Mouse (Mus musculus): ENCODE data around the gene Uevld. TPM values are rescaled to one million over a fixed set of nuclear protein-coding genes. Genes with fewer than 3 reads are reported as not detected.
"Not testable (repeated sequence)": the region's sequence is repeated elsewhere in the genome, so short reads cannot be mapped to it uniquely, and the experiment has no call there.

Gene Uevld
- polyA plus RNA-seq, 1 experiment from 2014 or later, result 11.4 TPM

GRCm38 (mm10) chr7:46911250-46911649 lies 47.1 kb downstream of the Uevld start:
- DNase-seq (ENCODE audit: low spot score), result no peak
- peaks cover 22% of the 10 kb centered on the region for H3K36me3 ChIP-seq (ENCODE audit: control insufficient read depth, insufficient read depth, low read length)
- WGBS, result 94% methylated on average over 3 of the region's 3 CpGs
- no peak overlapping the region for H3K4me2 ChIP-seq (ENCODE audit: low read depth)
- no peak overlapping the region for H3K9ac ChIP-seq (ENCODE audit: low read length)
- no peaks in the 10 kb centered on the region for H3K27me3 ChIP-seq (ENCODE audit: control insufficient read depth, insufficient read depth, low read length)
- H3K27ac ChIP-seq (ENCODE audit: low read depth, low read length), result no peak overlapping the region
- H3K4me3 ChIP-seq (ENCODE audit: low read depth, low read length), result no peak overlapping the region
- no peaks in the 10 kb centered on the region for H3K9me3 ChIP-seq (ENCODE audit: control insufficient read depth, low read length)
- no peak for ATAC-seq (ENCODE audit: insufficient read depth, low FRiP score, low TSS enrichment)
- no peaks in the 10 kb centered on the region for H3K4me1 ChIP-seq (ENCODE audit: control insufficient read depth, insufficient read depth, low read length)

DNA sequence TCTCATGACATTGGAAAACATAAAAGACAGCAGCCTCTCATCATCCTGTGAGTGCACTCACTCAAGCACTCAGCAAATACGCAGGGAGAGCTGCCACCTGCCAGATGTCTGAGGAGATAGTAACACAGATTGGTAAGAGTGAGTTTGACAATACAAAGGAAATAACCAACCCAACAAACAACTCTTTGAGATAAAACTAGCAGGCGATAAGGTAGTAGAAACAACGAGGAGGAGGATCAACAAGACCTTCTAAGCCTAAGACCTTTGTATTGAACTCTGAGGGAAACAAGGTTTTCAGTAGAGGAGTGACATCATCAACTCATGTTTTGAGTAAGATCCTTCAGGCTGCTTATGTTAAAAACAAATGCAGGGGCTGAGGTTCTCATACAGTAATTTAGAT lies 59.0 kb downstream of the Uevld start:
- H3K27ac ChIP-seq (ENCODE audit: low read depth, low read length), result no peak overlapping the region
- no peak overlapping the region for H3K9ac ChIP-seq (ENCODE audit: low read length)
- 91% methylated on average over 3 of the region's 3 CpGs for WGBS
- peaks cover 22% of the 10 kb centered on the region for H3K36me3 ChIP-seq (ENCODE audit: control insufficient read depth, insufficient read depth, low read length)
- no peaks in the 10 kb centered on the region for H3K9me3 ChIP-seq (ENCODE audit: control insufficient read depth, low read length)
- DNase-seq (ENCODE audit: low spot score) (no peak), ATAC-seq (ENCODE audit: insufficient read depth, low FRiP score, low TSS enrichment) (no peak)
- no peak overlapping the region for H3K4me3 ChIP-seq (ENCODE audit: low read depth, low read length)
- H3K27me3 ChIP-seq (ENCODE audit: control insufficient read depth, insufficient read depth, low read length), result no peaks in the 10 kb centered on the region
- H3K4me2 ChIP-seq (ENCODE audit: low read depth), result no peak overlapping the region
- no peaks in the 10 kb centered on the region for H3K4me1 ChIP-seq (ENCODE audit: control insufficient read depth, insufficient read depth, low read length)

- Histone ChIP-seq H3K4me3 (ENCODE audit: low read depth, low read length) (no peak overlapping the region), H3K27ac (ENCODE audit: low read depth, low read length) (no peak overlapping the region), H3K9ac (ENCODE audit: low read length) (no peak overlapping the region), H3K4me2 (ENCODE audit: low read depth) (no peak overlapping the region), H3K36me3 (ENCODE audit: control insufficient read depth, insufficient read depth, low read length) (peaks cover 25% of the 10 kb centered on the region), H3K4me1 (ENCODE audit: control insufficient read depth, insufficient read depth, low read length) (no peaks in the 10 kb centered on the region), H3K27me3 (ENCODE audit: control insufficient read depth, insufficient read depth, low read length) (no peaks in the 10 kb centered on the region), H3K9me3 (ENCODE audit: control insufficient read depth, low read length) (no peaks in the 10 kb centered on the region)
- ATAC-seq (ENCODE audit: insufficient read depth, low FRiP score, low TSS enrichment) (no peak), DNase-seq (ENCODE audit: low spot score) (no peak)
- 96% methylated on average over 3 of the region's 3 CpGs for WGBS
Measured at GRCm38 (mm10) chr7:46895511-46895910, 62.8 kb downstream of the Uevld start.

- H3K36me3 ChIP-seq (ENCODE audit: control insufficient read depth, insufficient read depth, low read length), result peaks cover 8% of the 10 kb centered on the region
- H3K4me2 ChIP-seq (ENCODE audit: low read depth), result no peak overlapping the region
- no peak for DNase-seq (ENCODE audit: low spot score)
- WGBS, result 87% methylated on average over 3 of the region's 3 CpGs
- no peak overlapping the region for H3K4me3 ChIP-seq (ENCODE audit: low read depth, low read length)
- no peaks in the 10 kb centered on the region for H3K27me3 ChIP-seq (ENCODE audit: control insufficient read depth, insufficient read depth, low read length)
- ATAC-seq (ENCODE audit: insufficient read depth, low FRiP score, low TSS enrichment), result no peak
- no peak overlapping the region for H3K27ac ChIP-seq (ENCODE audit: low read depth, low read length)
- no peaks in the 10 kb centered on the region for H3K9me3 ChIP-seq (ENCODE audit: control insufficient read depth, low read length)
- H3K9ac ChIP-seq (ENCODE audit: low read length), result no peak overlapping the region
- no peaks in the 10 kb centered on the region for H3K4me1 ChIP-seq (ENCODE audit: control insufficient read depth, insufficient read depth, low read length)
Measured at GRCm38 (mm10) chr7:46883304-46883703, 75.0 kb downstream of the Uevld start.

DNA sequence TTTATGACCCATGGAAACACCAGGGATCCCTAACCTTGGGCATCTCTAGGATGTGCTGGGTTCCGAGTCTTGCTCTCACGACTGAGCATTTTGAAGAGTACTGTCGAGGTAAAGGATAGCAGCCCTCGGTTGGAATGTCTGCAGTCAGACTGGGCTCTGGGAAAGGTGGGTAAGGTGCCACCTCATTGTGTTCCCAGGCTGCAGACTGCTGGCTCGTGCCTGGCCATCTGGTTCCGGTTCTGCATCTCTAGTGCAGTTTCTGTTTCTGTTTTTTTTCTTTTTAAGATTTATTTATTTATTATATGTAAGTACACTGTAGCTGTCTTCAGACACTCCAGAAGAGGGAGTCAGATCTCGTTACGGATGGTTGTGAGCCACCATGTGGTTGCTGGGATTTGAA lies 76.4 kb downstream of the Uevld start:
- not testable (repeated sequence) for H3K36me3 ChIP-seq (ENCODE audit: control insufficient read depth, insufficient read depth, low read length); H3K27me3 ChIP-seq (ENCODE audit: control insufficient read depth, insufficient read depth, low read length); H3K27ac ChIP-seq (ENCODE audit: low read depth, low read length); ATAC-seq (ENCODE audit: insufficient read depth, low FRiP score, low TSS enrichment); DNase-seq (ENCODE audit: low spot score); H3K4me2 ChIP-seq (ENCODE audit: low read depth); H3K4me3 ChIP-seq (ENCODE audit: low read depth, low read length); H3K9ac ChIP-seq (ENCODE audit: low read length); H3K9me3 ChIP-seq (ENCODE audit: control insufficient read depth, low read length); H3K4me1 ChIP-seq (ENCODE audit: control insufficient read depth, insufficient read depth, low read length)
- 84% methylated on average over 6 of the region's 8 CpGs for WGBS

DNA sequence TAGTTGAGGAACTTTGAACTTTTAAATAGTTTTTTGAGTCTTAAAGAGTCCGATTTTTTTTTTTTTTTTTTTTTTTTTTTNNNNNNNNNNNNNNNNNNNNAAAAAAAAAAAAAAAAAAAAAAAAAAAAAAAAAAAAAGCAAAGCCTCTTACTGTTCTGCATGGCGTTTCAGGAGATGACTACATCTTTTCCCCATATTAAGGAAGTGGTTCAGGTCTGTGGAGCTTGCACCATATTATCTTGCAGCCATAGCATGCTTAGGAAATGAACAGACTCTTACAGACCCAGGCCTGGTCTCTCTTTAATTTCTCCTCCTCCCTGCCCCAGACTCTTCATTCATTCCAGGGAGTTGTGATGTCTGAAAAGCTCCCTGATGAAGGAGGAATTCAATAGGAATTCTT lies 77.3 kb downstream of the Uevld start:
- Histone ChIP-seq H3K9me3 (ENCODE audit: control insufficient read depth, low read length) (no peaks in the 10 kb centered on the region), H3K4me1 (ENCODE audit: control insufficient read depth, insufficient read depth, low read length) (no peaks in the 10 kb centered on the region), H3K4me3 (ENCODE audit: low read depth, low read length) (no peak overlapping the region), H3K4me2 (ENCODE audit: low read depth) (no peak overlapping the region), H3K27ac (ENCODE audit: low read depth, low read length) (no peak overlapping the region), H3K27me3 (ENCODE audit: control insufficient read depth, insufficient read depth, low read length) (no peaks in the 10 kb centered on the region), H3K9ac (ENCODE audit: low read length) (no peak overlapping the region), H3K36me3 (ENCODE audit: control insufficient read depth, insufficient read depth, low read length) (peaks cover 2% of the 10 kb centered on the region)
- DNase-seq (ENCODE audit: low spot score) (no peak), ATAC-seq (ENCODE audit: insufficient read depth, low FRiP score, low TSS enrichment) (no peak)
- WGBS, result 96% methylated on average over 2 of the region's 2 CpGs

- no peak overlapping the region for H3K27ac ChIP-seq (ENCODE audit: low read depth, low read length)
- DNase-seq (ENCODE audit: low spot score), result no peak
- ATAC-seq (ENCODE audit: insufficient read depth, low FRiP score, low TSS enrichment), result no peak
- no peaks in the 10 kb centered on the region for H3K4me1 ChIP-seq (ENCODE audit: control insufficient read depth, insufficient read depth, low read length)
- 95% methylated on average over 5 of the region's 5 CpGs for WGBS
- no peaks in the 10 kb centered on the region for H3K27me3 ChIP-seq (ENCODE audit: control insufficient read depth, insufficient read depth, low read length)
- H3K9me3 ChIP-seq (ENCODE audit: control insufficient read depth, low read length), result no peaks in the 10 kb centered on the region
- H3K9ac ChIP-seq (ENCODE audit: low read length), result no peak overlapping the region
- H3K4me2 ChIP-seq (ENCODE audit: low read depth), result no peak overlapping the region
- H3K36me3 ChIP-seq (ENCODE audit: control insufficient read depth, insufficient read depth, low read length), result peaks cover under 1% of the 10 kb centered on the region
- H3K4me3 ChIP-seq (ENCODE audit: low read depth, low read length), result no peak overlapping the region
Measured at GRCm38 (mm10) chr7:46879851-46880250, 78.5 kb downstream of the Uevld start.

GRCm38 (mm10) chr7:46877255-46877654 lies 81.1 kb downstream of the Uevld start:
- Histone ChIP-seq H3K9me3 (ENCODE audit: control insufficient read depth, low read length) (no peaks in the 10 kb centered on the region), H3K9ac (ENCODE audit: low read length) (no peak overlapping the region), H3K4me2 (ENCODE audit: low read depth) (no peak overlapping the region), H3K4me1 (ENCODE audit: control insufficient read depth, insufficient read depth, low read length) (no peaks in the 10 kb centered on the region), H3K36me3 (ENCODE audit: control insufficient read depth, insufficient read depth, low read length) (no peaks in the 10 kb centered on the region), H3K27me3 (ENCODE audit: control insufficient read depth, insufficient read depth, low read length) (no peaks in the 10 kb centered on the region), H3K4me3 (ENCODE audit: low read depth, low read length) (no peak overlapping the region), H3K27ac (ENCODE audit: low read depth, low read length) (no peak overlapping the region)
- 82% methylated on average over 6 of the region's 6 CpGs for WGBS
- DNase-seq (ENCODE audit: low spot score), result no peak
- ATAC-seq (ENCODE audit: insufficient read depth, low FRiP score, low TSS enrichment), result no peak

DNA sequence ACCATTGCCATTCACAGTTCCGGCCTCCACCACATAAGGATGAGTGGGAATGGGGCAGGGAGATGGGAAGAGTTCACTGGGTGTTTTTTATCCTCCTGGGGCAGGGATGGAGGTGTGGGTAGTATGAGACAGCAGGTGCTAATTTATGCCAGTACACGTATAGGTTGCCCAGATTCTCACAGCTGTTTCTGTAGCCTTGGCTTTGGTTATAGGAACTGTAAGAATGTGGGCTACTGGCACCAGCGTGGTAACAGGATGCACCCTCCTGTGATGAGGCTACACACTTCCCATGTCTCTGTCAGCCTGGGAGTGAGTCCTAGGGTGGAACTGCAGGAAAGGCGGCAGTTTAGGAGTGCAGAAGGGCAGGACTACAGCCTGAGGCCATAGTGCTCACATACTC lies 81.5 kb downstream of the Uevld start:
- no peak for ATAC-seq (ENCODE audit: insufficient read depth, low FRiP score, low TSS enrichment)
- Histone ChIP-seq H3K36me3 (ENCODE audit: control insufficient read depth, insufficient read depth, low read length) (no peaks in the 10 kb centered on the region), H3K4me3 (ENCODE audit: low read depth, low read length) (no peak overlapping the region), H3K4me2 (ENCODE audit: low read depth) (no peak overlapping the region), H3K27me3 (ENCODE audit: control insufficient read depth, insufficient read depth, low read length) (no peaks in the 10 kb centered on the region), H3K9ac (ENCODE audit: low read length) (no peak overlapping the region), H3K9me3 (ENCODE audit: control insufficient read depth, low read length) (no peaks in the 10 kb centered on the region), H3K4me1 (ENCODE audit: control insufficient read depth, insufficient read depth, low read length) (no peaks in the 10 kb centered on the region), H3K27ac (ENCODE audit: low read depth, low read length) (no peak overlapping the region)
- 73% methylated on average over 4 of the region's 4 CpGs for WGBS
- DNase-seq (ENCODE audit: low spot score), result no peak

Measured in neural tube, embryonic 11.5 days (tissue).